Mouse (Mus musculus): Measurements from ENCODE around the gene Ethe1. TPM values are rescaled to one million over a fixed set of nuclear protein-coding genes. Genes with fewer than 3 reads are reported as not detected.
A peak's percentile ranks its signal among the peaks of the same experiment; 100 is the strongest.

The Ethe1 gene
- total and polyA plus RNA-seq, 2 experiments: 71.1 to 227 TPM

DNA sequence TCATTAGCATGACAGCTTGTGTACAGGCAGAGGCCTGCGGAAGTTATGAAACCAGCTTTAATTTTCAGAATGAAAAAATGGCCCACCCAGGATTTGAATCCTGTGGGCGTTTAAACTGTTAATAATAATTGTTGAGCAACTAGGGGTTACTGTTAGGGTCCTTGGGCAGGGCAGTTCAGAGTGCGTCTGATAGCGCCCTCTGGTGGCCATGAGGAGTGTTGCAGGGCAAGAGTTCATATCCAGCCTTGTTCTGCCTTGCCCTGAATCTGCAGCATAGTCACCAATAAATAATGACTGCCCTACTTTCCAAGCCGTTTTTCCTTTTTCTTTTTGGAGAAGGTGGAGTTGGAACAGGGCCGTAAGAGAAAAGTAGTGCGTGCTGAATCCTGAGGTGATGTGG lies 66.3 kb downstream of the Ethe1 start:
- no peak for TF ChIP-seq POLR2A (IDR thresholded peaks at IDR 0.05; ENCODE audit: extremely low read depth, insufficient read depth, low read length)
- peak; percentile 97 for TF ChIP-seq CTCF (IDR thresholded peaks at IDR 0.05; ENCODE audit: low read depth, low read length)
- Histone ChIP-seq H3K27ac (replicated peaks; ENCODE audit: insufficient read depth, low read depth, low read length) (peak overlapping the region; percentile 62; the same call in 1 of the 2 replicates), H3K4me3 (ENCODE audit: insufficient read depth, low read depth, low read length) (no peak overlapping the region), H3K79me2 (ENCODE audit: control insufficient read depth, insufficient read depth, low read length) (no peaks in the 10 kb centered on the region), H3K36me3 (ENCODE audit: control insufficient read depth, insufficient read depth, low read length) (no peaks in the 10 kb centered on the region), H3K9ac (ENCODE audit: low read depth, low read length) (no peak overlapping the region), H3K4me1 (ENCODE audit: control insufficient read depth, insufficient read depth, low read length) (peaks cover 1% of the 10 kb centered on the region; the same call in 1 of the 2 replicates), H3K27me3 (ENCODE audit: control insufficient read depth, insufficient read depth, low read length) (no peaks in the 10 kb centered on the region)
- WGBS: 11% methylated on average over 7 of the region's 7 CpGs
- peak; percentile 79 for DNase-seq (ENCODE audit: extremely low read depth, low read depth, low spot score)

Other genes with a start within 250 kb of the Ethe1 start
- not detected in 2 replicates for gene Lypd5, start 238.3 kb upstream of the Ethe1 start, total RNA-seq (2014; rRNA removed)
- gene Lypd5, start 238.3 kb upstream of the Ethe1 start, polyA plus RNA-seq (2012; rRNA removed): not detected in 2 replicates
- 0.20 and 0.83 TPM in 2 replicates for gene Kcnn4, start 217.3 kb upstream of the Ethe1 start, total RNA-seq (2014; rRNA removed)
- gene Kcnn4, start 217.3 kb upstream of the Ethe1 start, polyA plus RNA-seq (2012; rRNA removed): 0.55 and 0.66 TPM in 2 replicates
- 3.7 and 5.0 TPM in 2 replicates for gene Smg9, start 187.9 kb upstream of the Ethe1 start, total RNA-seq (2014; rRNA removed)
- 11.7 and 17.8 TPM in 2 replicates for gene Smg9, start 187.9 kb upstream of the Ethe1 start, polyA plus RNA-seq (2012; rRNA removed)
- gene Irgc1, start 135.2 kb upstream of the Ethe1 start, total RNA-seq (2014; rRNA removed): not detected in 2 replicates
- gene Irgc1, start 135.2 kb upstream of the Ethe1 start, polyA plus RNA-seq (2012; rRNA removed): 0.20 TPM in 1 of 2 replicates, not detected in the other
- gene Plaur, start 125.1 kb upstream of the Ethe1 start, total RNA-seq (2014; rRNA removed): 0.18 and 1.1 TPM in 2 replicates
- gene Plaur, start 125.1 kb upstream of the Ethe1 start, polyA plus RNA-seq (2012; rRNA removed): 0.22 and 0.97 TPM in 2 replicates
- 2.1 and 3.5 TPM in 2 replicates for gene Cadm4, start 105.5 kb upstream of the Ethe1 start, total RNA-seq (2014; rRNA removed)
- 5.3 and 6.5 TPM in 2 replicates for gene Cadm4, start 105.5 kb upstream of the Ethe1 start, polyA plus RNA-seq (2012; rRNA removed)
- 1.4 TPM in 2 replicates for gene Zfp428, start 80.5 kb upstream of the Ethe1 start, total RNA-seq (2014; rRNA removed)
- gene Zfp428, start 80.5 kb upstream of the Ethe1 start, polyA plus RNA-seq (2012; rRNA removed): 2.3 and 3.3 TPM in 2 replicates
- gene AC161166.1, start 75.1 kb upstream of the Ethe1 start, total RNA-seq (2014; rRNA removed): not detected in 2 replicates
- not detected in 2 replicates for gene AC161166.1, start 75.1 kb upstream of the Ethe1 start, polyA plus RNA-seq (2012; rRNA removed)
- gene Irgq, start 56.9 kb upstream of the Ethe1 start, total RNA-seq (2014; rRNA removed): 3.0 and 4.8 TPM in 2 replicates
- 12.5 and 14.0 TPM in 2 replicates for gene Irgq, start 56.9 kb upstream of the Ethe1 start, polyA plus RNA-seq (2012; rRNA removed)
- gene Pinlyp, start 41.4 kb upstream of the Ethe1 start, total RNA-seq (2014; rRNA removed): not detected in 2 replicates
- gene Pinlyp, start 41.4 kb upstream of the Ethe1 start, polyA plus RNA-seq (2012; rRNA removed): not detected in 2 replicates
- gene Xrcc1, start 41.3 kb upstream of the Ethe1 start, total RNA-seq (2014; rRNA removed): 4.8 and 7.4 TPM in 2 replicates
- gene Xrcc1, start 41.3 kb upstream of the Ethe1 start, polyA plus RNA-seq (2012; rRNA removed): 12.6 and 17.1 TPM in 2 replicates
- gene Zfp575, start 98 bp downstream of the Ethe1 start, total RNA-seq (2014; rRNA removed): not detected in 2 replicates
- gene Zfp575, start 98 bp downstream of the Ethe1 start, polyA plus RNA-seq (2012; rRNA removed): 0.02 TPM in 1 of 2 replicates, not detected in the other
- gene Phldb3, start 23.2 kb downstream of the Ethe1 start, total RNA-seq (2014; rRNA removed): 1.4 and 1.5 TPM in 2 replicates
- 3.4 and 3.5 TPM in 2 replicates for gene Phldb3, start 23.2 kb downstream of the Ethe1 start, polyA plus RNA-seq (2012; rRNA removed)
- gene Lypd3, start 49.0 kb downstream of the Ethe1 start, total RNA-seq (2014; rRNA removed): not detected in 2 replicates
- gene Lypd3, start 49.0 kb downstream of the Ethe1 start, polyA plus RNA-seq (2012; rRNA removed): not detected in 2 replicates
- gene Tex101, start 89.1 kb downstream of the Ethe1 start, total RNA-seq (2014; rRNA removed): not detected in 2 replicates
- gene Tex101, start 89.1 kb downstream of the Ethe1 start, polyA plus RNA-seq (2012; rRNA removed): not detected in 2 replicates
- not detected in 2 replicates for gene BC049730, start 121.7 kb downstream of the Ethe1 start, total RNA-seq (2014; rRNA removed)
- not detected in 2 replicates for gene BC049730, start 121.7 kb downstream of the Ethe1 start, polyA plus RNA-seq (2012; rRNA removed)
- gene Gm4763, start 139.4 kb downstream of the Ethe1 start, total RNA-seq (2014; rRNA removed): not detected in 2 replicates
- gene Gm4763, start 139.4 kb downstream of the Ethe1 start, polyA plus RNA-seq (2012; rRNA removed): not detected in 2 replicates
- not detected in 2 replicates for gene Cd177, start 172.8 kb downstream of the Ethe1 start, total RNA-seq (2014; rRNA removed)
- gene Cd177, start 172.8 kb downstream of the Ethe1 start, polyA plus RNA-seq (2012; rRNA removed): 0.06 and 0.09 TPM in 2 replicates
- not detected in 2 replicates for gene Ceacam10, start 189.7 kb downstream of the Ethe1 start, total RNA-seq (2014; rRNA removed)
- gene Ceacam10, start 189.7 kb downstream of the Ethe1 start, polyA plus RNA-seq (2012; rRNA removed): not detected in 2 replicates

Measured in liver, adult 2 months (tissue).